Mouse (Mus musculus): ENCODE measurements around the gene Tecpr2.

Gene Tecpr2

DNA sequence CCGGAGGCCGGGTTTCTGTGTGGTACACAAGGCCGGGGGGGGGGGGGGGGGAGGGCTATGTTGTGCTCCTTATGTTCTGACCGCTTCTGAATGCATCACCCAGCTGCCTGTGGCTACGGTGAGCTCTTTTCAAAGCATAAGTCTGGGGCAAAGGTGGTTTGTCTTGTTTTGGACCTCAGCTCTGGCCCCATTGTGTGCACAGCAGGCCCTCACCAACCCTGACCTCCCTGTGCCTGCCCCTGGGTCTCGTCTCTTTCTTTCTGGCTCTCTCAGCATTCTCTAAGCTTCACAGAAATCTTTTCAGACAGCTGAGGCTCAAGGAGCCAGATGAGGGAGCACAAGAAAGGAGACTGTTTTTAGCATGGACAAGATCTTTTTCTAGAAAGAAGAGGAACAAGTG, 23.5 kb upstream of the Tecpr2 start:
- DNase-seq: no peak

DNA sequence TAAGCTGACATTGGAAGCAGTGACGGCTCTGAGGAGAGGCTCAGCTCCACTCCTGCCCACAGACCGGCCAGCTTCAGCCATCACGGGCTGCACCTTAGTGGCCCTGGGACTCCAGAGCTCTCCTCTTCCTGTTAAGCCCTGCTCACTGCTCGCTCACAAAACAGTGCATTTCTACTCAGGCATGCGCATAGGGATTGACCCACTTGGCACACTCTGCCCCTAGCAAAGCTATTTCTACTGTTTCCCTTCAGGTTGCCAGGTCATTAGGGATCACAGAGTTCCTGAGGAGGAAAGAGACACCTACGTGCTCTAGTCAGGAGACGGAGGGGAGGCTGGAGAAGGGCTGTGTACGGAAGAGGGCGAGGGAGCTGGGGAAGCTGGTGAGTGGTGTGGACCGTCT, 23.1 kb upstream of the Tecpr2 start:
- no peak for DNase-seq

DNA sequence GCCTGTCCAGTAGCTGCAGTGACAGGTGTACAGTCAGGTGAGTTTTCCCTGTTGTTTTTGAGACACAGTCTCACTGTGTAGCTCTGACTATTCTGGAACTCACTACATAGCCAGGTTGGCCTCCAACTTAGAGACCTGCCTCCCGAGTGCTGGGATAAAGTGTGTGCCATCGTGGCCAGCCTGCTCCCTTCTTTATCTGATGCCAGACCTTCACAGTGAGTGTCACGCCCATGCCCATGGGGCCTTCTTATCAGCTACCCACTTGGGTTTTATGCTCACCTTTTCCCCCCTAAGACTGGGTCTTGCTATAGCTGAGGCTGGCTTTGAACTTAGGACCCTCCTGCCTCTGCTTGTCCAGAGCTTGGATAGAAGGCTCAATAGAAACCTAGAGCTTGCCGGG, 19.0 kb upstream of the Tecpr2 start:
- DNase-seq: no peak

DNA sequence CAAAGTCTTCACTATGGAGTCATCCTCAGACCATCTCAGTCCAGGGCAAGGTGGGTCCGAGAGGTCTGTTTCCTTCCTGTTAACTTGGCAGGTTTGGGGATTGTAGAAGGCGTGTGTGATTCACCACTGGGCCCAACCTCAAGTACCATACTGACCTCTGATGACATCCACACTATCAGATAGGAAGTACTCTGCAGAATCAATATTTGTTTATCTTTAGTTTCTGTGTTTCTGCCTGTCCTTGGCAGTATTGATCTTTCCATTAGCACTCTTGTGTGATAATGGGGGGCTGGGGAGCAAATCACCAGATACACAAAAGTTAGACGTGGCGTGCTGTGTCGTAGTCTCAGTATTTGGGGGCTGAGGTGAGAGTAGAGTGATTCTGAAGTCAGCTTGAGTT, 17.8 kb upstream of the Tecpr2 start:
- DNase-seq: no peak

DNA sequence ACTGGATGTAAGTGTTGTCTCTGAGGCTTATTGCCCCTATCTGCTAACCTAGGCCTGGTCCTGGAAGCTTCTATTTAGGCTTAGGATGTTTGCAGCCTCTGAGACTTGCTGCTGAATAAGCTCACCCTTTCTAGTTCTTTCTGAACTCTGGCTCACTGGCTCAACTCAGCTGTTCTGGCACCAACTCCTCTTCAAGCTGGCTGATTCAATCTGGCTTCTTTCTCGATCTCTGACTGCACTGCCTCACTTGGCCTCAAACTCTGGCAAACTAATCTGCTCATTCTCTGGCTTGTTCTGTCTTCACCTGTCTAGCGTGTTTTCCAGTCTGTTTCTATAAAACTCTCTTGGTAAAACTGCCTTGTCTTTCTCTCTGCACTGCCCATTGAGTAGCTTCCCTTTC, 13.7 kb upstream of the Tecpr2 start:
- no peak for DNase-seq

DNA sequence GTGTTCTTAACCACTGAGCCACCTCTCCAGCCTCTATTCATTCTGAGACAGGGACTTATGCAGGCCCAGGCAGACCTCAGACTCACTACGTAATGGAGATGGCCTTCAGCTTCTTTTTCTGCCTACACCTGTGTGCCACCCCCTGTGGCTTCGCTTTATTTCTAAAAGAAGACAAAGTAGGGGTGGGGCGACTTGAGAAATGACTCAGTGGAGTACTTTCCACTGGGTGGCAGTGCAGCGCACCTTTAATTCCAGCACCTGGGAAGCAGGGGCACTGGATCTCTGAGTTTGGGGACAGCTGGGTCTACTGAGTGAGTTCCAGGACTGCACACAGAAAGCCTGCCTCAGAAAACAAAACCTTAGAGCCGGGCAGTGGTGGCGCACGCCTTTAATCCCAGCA, 6.8 kb upstream of the Tecpr2 start:
- no peak for DNase-seq

DNA sequence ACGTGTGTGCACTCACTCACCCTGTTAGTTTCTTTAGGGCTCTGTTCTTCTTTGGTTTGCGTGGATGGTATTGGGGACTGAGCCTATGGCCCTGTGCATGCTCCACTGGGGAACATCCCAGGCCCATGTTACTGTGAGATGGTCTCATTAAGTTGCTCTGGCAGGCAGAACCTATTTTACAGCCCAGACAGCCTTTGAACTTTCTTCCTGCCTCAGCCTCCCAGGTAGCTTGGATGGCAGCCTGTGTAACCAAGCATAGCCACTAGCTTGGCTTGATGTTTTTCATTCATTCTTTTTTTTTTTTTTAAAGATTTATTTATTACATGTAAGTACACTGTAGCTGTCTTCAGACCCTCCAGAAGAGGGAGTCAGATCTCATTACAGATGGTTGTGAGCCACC, 3.8 kb upstream of the Tecpr2 start:
- DNase-seq: peak; percentile 43

DNA sequence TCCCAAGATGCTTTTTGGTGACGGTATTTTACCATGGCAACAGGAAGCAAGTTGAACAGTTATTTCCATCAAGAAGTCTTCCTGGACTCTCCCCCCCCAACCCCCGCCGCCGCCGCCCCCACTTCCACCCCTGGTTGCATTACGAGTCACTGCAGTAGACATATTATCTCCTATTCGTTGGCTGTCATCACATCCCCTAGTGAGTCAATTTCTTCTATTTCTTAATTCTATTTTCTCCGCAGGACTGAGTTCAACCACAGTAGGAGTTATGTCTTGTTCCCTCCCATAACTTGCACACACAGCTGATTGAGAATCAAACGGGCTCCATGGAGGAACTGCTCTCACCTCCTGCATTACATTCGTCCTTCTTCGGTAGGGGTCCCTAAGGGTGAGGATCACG, 958 bp upstream of the Tecpr2 start:
- no peak for DNase-seq

DNA sequence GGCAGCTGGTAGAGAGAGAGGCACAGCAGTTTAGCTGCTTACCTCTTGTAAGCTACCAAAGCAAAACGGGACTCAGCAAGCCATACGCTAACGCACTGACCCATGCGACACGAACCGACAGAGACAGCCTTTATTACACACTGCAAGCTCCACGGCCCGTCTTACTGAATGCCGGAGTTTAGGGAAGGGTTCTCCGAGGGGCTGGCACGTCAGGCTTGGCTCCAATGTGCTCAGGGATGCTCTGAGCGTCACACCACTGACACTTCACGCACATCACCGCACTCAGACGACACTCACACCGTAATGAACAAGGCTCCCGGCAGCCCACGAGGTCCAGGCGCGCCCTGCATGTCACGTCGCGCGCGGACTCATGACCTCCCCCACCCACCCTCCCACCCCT, 458 bp upstream of the Tecpr2 start:
- DNase-seq: no peak

DNA sequence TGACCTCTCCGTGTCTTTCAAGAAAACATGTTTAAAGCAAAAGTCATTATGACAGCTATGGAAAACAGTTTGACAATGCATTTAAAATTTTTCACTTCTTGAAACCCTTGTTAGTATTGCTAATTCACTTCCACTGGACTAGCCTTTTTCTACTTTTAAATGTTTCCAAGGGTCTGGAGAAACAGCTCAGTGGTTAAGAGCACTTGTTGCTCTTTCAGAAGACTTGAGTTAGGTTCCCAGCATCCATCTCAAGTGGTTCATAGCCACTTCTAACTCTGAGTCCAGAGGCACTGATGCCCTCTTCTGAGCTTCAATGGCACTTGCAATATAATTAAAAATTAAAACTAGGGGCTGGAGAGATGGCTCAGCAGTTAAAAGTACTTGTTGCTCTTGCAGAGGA, 2.8 kb downstream of the Tecpr2 start:
- DNase-seq: no peak

DNA sequence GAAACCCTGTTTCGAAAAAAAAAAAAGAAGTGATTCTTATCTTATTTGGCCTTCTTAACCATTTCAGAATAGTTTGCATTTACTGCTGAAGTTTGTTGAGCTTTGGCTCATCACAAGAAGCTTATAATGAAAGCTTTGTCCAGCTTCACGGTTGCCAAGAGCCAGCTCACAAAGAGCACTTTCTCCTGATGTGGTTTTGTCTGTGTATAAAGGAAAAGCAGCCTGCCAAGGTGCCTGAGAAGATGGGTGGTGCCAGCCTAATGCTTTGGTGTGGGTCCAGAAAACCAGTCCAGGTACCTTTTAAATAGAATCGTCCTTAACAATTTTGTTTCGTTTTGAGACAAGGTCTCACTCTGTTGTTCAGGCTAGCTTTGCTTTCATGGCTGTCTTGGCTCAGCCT, 13.0 kb downstream of the Tecpr2 start:
- no peak for DNase-seq

DNA sequence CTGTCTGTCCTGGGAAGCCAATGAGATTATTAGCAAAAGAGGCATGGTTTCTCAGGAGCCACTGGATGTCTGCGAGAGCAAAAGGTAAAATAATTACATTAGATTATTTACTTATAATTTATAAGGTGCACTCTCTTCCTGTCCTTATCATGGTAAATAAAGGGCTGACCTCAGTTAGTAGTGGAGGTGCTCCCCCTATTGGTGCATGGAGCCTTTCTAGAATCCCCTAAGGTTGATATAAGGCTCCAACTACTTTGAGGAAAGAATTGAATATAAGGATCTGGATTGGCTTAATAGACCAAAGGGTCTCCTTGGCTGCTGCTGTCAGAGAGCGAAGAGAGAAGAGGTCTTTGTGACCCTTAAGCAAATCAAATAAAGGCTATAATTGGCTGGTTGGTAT, 14.5 kb downstream of the Tecpr2 start:
- DNase-seq: peak; percentile 34

DNA sequence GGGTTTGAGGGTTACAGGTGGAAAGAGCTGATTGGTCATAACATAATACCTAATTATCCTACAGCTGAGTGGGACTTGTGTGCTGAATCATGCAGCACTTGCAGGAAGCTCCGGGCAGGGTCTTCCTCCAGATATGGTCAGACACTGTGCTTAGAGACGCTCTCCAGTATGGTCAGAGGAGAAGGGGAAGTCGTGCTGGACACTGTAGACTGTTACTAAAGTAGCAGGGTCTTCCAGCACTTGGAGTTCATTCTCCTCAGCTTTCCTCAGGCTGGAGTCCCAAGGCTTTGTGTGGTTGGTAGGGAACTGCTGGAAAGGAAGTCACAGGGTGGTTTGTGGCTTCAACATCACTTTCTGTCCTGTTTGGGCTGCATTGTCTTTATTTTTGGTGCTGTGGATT, 18.8 kb downstream of the Tecpr2 start:
- DNase-seq: no peak

DNA sequence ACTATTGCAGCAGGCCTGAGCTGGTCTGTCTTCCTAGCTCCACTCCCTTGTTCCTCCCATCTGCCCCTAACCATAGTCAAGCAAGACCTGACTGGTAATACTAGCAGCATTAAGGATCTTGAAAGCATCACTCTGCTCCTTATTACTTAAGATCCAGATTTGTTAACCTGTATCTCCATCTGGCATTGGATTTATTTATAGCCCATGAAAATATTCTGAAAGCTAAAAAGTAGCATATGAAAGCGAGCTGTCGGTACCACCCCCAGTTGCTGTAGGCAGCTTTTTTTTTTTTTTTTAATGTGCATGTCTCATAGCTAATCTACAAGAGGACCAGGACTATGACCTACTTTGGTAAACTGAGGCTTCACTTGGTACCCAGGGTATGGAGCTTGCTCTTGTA, 20.9 kb downstream of the Tecpr2 start:
- DNase-seq: no peak

DNA sequence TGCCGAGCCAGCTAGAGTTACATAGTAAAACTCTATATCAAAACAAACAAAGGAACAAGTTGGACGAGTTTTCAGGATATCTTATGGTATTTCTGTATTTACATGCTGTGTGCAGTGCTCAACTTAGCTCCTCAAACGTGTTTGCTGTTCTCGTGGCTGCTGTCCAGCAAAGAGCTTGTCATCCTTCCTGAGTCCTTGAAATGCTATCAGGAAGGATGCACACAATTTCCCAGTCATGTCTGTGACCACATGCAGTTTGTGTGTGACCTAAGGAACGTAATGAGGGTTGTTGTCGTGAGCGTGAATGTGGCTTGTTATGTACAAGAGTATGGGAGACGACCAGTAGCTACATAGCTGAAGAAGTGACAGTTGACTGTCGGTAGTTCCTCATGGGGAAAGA, 26.7 kb downstream of the Tecpr2 start:
- no peak for DNase-seq

DNA sequence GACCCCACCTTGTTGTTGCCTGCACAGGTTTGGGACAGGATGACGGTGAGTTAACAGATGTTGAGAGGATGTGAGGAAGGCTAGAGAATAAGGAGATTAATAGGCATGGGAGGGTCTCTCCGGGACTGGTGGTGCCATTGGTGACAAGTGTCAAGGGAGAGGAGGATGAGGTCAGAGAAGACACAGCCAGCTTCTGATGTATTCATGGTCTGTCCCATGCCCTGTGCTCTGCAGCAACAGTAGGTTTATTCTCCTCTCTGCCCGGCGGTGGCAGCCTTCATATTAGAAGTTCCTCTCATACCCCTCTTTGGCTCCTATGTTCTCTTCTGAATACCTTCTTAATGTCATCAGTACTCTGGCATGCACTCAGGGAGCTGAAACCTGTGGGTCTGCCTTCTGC, 31.2 kb downstream of the Tecpr2 start:
- DNase-seq: no peak

DNA sequence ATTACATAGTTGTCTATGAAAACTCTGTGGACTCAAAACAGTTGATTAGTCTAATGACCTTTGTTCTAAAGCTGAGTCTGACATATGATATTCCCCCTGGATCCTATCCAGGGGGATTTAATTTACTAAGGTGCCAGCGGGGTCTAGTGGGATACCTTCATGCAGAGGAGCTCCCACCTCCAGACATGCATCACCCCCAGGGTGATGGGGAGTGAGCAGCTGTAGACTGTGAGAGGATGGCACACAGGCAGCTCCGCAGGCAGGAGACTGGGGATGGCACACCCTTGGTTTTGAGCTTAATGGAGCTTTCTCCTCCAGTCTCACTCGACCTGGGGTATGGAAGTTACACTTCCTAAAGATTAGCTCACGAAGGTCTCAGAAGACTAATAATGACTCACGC, 32.5 kb downstream of the Tecpr2 start:
- DNase-seq: no peak

DNA sequence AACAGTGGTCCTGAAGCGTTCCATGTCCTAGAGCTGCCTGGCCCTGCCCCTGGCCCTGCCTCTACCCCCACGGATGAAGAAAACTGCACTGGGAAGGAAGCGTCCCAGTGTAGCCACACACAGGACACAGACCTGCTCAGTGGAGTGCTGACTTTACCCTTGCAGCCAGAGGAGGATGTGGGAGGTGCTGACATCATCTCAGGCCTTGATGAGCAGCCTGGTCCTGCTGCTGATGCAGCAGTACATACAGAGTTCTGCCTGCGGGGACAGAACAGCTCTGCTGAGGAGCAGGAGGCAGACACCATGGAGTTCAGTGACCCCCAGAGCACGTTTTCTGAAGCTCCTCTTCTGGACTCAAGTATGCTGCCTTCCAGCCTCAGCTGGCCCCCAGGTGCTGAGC, 43.8 kb downstream of the Tecpr2 start:
- DNase-seq: no peak

DNA sequence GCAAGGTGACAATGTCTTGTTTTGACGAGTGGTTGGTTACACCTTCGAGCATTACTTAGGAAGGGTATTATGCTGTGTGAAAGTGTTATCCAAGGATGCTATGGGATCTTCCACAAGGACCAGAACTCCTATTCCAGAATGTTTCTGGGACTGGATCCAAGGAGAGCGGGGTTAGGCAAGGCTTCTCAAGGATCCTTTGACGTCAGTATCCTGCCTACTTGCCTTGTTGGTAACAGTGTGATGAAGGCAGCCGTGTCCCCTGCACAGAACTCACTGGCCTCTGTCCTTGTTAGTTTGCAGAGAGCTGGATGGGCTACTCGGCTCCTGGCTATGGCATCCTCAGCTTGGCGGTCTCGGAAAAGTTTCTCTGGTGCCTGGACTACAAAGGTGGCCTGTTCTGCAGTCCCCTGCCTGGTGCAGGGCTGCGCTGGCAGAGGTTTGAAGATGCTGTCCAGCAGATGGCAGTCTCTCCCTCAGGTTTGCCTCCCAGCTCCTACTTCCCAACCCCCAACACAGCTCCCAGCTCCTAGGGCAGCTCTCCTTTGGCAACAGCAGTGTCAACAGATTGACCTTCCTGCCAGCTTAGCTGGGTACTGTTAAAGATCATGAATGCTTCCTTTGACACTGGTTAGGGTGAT, 47.0 kb downstream of the Tecpr2 start:
- peak; percentile 88 for DNase-seq

DNA sequence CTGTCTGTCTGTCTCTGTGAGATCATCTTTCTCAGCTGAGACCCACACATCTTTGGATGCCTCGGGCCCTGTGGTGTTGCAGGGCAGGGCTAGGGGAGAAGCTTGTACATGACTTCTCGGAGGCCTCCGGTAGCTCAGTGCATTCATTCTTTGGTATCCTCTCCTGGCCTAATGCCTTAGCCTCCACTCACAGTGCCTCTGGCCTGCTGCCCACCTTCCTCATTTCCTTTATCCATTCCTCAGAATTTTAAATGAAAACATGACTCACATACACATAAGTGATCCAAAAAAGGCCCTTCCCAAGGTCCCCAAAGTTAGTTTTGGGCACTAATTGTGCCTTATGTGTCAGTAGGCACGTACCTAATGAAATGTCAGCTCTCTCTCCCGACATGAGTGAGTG, 48.4 kb downstream of the Tecpr2 start:
- no peak for DNase-seq

DNA sequence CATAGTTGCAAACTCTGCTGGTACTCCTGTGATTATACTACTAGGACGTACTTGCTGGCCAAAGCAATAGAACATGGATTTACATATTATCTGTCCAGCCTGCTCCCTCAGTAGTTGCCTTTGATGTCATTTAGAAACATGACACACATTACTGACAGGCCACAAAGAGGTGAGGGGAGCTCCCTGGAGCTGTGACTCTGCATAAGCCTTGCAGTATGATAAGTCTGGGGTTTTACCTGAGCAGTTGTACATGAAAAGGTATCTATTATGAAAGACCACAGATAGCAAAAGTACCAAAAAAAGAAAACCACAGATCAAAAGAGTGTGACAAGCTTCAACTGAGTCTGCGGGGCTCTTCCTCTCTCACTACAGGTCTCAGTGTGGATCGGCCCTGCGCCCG, 50.3 kb downstream of the Tecpr2 start:
- no peak for DNase-seq

DNA sequence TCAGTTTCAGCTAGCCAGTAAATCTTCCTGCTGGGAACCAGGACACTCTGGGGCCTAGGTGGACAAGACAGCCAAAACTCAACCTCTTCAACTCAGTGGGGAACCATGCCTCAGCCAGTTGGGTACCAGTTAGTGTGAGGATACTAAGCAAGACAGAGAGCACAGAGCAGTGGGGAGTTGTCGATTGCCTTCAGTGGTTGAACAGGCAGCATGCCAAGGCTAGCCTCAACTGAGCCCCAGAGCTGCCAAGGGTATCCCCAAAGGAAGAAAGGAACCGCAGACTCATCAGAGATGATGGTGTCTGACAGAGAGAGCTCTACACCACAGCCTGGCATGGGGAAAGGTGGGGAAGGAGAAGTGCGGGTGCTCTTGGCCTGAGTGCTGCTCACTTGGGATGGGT, 51.8 kb downstream of the Tecpr2 start:
- DNase-seq: no peak

DNA sequence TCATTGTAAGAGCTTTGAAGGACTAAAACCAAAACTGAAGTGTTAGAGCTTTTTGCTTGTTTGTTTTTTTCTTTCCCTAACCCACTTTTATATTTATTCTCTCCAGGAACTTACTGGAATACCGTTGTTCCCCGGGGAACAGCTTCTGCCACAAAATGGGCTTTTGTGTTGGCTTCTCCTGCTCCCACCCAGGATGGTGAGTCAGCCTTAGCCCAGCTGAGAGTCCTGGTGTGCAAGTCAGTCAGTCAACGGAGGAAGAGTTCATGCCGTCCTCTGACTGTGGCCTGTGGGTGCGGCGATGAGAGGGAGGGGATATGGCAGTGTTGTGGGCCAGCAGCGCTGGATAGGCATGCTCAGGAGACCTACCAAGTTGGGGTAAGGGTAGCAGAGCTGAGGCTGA, 57.2 kb downstream of the Tecpr2 start:
- no peak for DNase-seq

DNA sequence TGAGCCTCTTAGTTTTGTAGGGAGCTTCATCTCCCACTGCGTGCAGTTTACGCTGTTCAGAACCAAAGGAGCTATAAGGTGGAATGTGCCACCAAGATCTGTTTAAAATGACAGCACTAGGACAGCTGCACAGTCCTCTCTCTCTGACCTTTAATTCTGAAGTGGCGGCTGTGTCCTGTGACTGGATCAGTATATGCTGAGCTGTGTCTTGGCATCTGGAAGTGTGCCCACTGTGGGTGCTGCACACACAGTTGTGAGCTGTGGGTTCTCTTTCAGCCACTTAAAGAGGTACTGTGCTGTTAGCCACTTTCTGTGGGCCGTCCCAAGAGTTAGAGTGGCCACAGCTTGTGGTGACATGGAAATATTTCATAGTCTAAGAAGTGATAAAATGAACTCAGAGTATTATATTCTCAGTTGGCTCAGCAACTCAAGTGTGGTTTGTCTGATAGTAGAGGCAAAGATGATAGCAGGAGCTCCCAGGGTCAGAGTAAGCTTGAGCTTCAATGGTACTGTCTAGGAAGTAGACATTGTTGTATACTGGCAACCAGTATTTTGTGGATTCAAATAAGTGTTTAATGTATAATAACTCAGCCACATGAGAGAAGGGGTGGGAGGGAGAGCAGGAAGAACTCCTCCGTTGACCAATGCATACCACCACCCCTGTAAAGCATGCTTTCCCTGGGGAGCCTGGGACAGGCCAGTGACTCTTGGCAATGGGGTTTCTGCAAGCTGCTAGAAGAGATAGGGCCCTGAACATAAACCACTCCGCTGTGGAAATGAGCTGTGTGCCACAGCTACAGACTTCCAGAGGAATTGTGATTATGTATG, 59.2 kb downstream of the Tecpr2 start:
- DNase-seq: no peak

DNA sequence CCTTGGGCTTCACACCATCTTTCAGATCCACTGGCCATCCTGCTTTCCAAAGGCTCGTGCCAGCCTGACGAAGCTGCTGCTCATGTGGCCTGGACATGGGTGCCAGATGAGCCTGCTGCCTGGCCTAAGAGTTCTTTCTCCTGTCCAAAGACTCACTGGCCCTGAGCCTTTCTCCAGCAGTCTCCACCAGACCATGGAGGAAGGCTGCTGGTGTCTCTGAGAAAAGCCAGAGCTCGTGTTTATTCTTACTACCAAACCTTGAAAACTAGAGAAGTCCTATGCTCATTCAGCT, 59.8 kb downstream of the Tecpr2 start:
- DNase-seq: no peak
